Mouse (Mus musculus): Measurements from ENCODE around the gene Adamtsl4.
A peak's percentile ranks its signal among the peaks of the same experiment; 100 is the strongest.

The Adamtsl4 gene

GRCm38 (mm10) chr3:95700233-95700681 is 12.5 kb upstream of the Adamtsl4 start:
- no peak for DNase-seq (ENCODE audit: low spot score in 2 of 2)

- DNase-seq (ENCODE audit: low spot score in 2 of 2) = no peak
Observed at GRCm38 (mm10) chr3:95698286-95698685, 10.6 kb upstream of the Adamtsl4 start.

DNA sequence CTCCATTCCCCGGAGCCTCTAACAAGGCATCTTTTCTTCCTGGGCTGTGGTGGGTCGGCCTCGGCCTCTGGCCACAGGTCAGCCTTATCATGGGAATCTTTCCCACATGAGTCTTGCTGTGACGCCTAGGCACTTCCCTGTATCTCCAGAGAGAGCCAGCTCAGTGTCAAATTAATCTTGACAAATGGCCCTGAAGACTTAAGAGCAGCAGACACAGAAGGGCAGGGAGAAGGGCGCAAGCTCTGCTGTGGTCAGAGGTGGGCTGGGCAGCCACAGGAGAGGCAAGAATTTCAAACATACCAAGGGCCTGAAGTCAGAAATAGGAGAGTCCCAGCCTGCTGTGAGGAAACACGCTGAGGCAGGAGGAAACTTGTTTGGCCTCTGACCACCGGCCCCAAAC is 8.6 kb upstream of the Adamtsl4 start:
- no peak for DNase-seq (ENCODE audit: low spot score in 2 of 2)

- DNase-seq (ENCODE audit: low spot score in 2 of 2) = no peak
Observed at GRCm38 (mm10) chr3:95695796-95696195, 8.1 kb upstream of the Adamtsl4 start.

GRCm38 (mm10) chr3:95694808-95695703 is 7.3 kb upstream of the Adamtsl4 start:
- DNase-seq (ENCODE audit: low spot score in 2 of 2) = no peak

- no peak for DNase-seq (ENCODE audit: low spot score in 2 of 2)
Observed at GRCm38 (mm10) chr3:95693821-95694807, 6.4 kb upstream of the Adamtsl4 start.

- DNase-seq (ENCODE audit: low spot score in 2 of 2) = peak; percentile 67 to 78
Observed at GRCm38 (mm10) chr3:95692677-95693076, 5.0 kb upstream of the Adamtsl4 start.

- peak in 1 of 2 experiments; percentile 0 for DNase-seq (ENCODE audit: low spot score in 2 of 2)
Observed at GRCm38 (mm10) chr3:95690552-95690951, 2.8 kb upstream of the Adamtsl4 start.

- peak; percentile 12 for DNase-seq (ENCODE audit: low spot score in 2 of 2)
Observed at GRCm38 (mm10) chr3:95689940-95690339, 2.2 kb upstream of the Adamtsl4 start.

GRCm38 (mm10) chr3:95689171-95689915 is 1.6 kb upstream of the Adamtsl4 start:
- peak; percentile 19 to 65 for DNase-seq (ENCODE audit: low spot score in 2 of 2)

DNA sequence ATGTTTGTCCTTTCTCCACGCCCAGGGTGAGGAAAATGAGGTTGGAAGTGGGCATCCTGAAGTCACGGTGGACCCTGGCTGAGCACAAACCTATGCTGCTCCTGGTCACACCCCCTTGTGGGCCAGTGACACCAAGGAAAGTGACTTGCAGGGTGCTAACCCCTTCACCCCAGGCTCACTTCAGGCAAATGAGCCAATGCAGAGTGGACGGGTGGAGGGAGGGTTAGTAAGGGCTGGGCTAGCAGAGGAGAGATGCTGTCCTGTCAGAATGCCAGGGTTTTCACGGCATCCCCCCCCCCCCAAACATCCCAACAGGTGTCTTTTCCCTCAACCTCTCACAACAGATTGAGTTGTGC is 571 bp downstream of the Adamtsl4 start:
- peak in 1 of 2 experiments; percentile 12 for DNase-seq (ENCODE audit: low spot score in 2 of 2)

GRCm38 (mm10) chr3:95686492-95687167 is 1.1 kb downstream of the Adamtsl4 start:
- DNase-seq (ENCODE audit: low spot score in 2 of 2) = peak; percentile 13 to 26

GRCm38 (mm10) chr3:95685701-95686100 is 2.0 kb downstream of the Adamtsl4 start:
- no peak for DNase-seq (ENCODE audit: low spot score in 2 of 2)

DNA sequence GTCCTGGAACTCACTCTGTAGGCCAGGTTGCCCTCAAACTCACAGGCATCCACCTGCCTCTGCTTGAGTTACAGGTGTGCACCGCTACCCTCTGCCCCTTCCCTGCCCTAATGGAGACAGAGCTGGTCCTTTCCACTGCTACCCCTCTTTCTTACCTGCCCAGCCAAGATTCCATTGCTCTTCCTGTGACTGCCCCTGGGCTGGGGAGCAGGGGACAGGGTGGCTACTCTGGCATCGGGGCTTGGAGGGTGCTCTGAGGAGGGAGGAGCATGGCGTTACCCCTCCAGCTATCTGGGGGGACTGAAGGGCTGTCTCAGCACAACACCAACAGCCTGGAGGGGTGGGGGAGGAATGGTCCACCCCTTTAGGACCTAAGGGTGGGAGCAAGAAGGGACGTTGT is 2.4 kb downstream of the Adamtsl4 start:
- no peak for DNase-seq (ENCODE audit: low spot score in 2 of 2)

GRCm38 (mm10) chr3:95684846-95685245 is 2.9 kb downstream of the Adamtsl4 start:
- DNase-seq (ENCODE audit: low spot score in 2 of 2) = no peak

GRCm38 (mm10) chr3:95682878-95683277 is 4.8 kb downstream of the Adamtsl4 start:
- DNase-seq (ENCODE audit: low spot score in 2 of 2) = no peak

DNA sequence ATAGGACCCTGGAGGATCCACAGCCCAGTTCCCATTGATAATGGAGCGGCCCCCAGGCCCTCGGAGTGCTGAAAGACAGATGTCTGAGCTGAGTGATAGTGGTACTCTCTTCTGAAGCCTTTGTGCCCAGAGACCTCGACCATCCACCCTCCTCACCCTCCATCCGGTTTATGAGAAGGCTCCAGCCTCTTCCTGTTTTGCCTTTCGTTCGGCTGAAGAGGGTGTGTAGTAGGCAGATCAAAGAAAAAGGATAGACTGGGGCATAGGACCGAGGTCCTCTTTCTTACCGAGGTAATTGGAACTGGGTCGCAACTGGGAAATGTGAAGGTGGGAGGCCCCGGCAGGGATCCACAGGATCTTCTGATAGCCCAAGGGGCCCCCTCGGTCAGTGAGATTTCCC is 6.4 kb downstream of the Adamtsl4 start:
- no peak for DNase-seq (ENCODE audit: low spot score in 2 of 2)

DNA sequence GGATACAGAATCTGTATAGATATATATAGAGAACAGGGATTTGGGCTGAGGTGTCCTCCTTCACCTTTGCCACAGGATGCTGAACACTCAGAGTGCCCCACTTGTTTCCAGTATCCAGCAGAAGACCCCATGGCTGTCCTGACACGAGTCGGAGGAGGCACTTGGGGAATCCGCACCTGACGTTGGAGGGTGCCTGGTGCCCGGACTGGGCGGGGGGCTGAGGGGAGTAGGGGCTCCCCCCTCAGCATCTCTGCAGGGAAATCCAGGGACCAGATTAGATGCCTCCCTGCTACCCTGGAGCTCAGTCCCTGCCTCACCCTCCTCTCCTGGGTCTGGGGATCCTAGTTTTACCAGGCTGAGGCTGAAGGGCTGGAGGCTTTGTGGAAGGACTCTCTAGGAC is 7.0 kb downstream of the Adamtsl4 start:
- no peak for DNase-seq (ENCODE audit: low spot score in 2 of 2)

DNA sequence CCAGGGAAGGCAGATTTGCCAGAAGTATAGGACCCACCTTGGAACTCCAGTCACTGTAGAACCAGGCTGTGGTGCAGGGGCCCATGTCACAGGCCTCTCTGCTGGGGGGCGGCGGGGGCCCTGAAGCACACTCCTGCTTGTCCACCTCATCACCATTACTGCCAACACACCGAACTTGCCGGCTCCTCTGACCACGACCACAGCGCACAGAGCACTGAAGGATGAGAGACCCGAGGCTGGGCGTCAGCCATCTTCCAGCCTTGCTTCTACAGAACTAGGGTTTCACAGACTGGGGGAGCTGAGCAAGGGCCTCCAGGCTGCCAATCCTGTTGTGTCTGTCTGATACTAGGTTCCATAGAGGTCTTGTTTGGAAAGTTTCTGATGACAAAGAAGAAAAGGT is 8.2 kb downstream of the Adamtsl4 start:
- DNase-seq (ENCODE audit: low spot score in 2 of 2) = no peak

DNA sequence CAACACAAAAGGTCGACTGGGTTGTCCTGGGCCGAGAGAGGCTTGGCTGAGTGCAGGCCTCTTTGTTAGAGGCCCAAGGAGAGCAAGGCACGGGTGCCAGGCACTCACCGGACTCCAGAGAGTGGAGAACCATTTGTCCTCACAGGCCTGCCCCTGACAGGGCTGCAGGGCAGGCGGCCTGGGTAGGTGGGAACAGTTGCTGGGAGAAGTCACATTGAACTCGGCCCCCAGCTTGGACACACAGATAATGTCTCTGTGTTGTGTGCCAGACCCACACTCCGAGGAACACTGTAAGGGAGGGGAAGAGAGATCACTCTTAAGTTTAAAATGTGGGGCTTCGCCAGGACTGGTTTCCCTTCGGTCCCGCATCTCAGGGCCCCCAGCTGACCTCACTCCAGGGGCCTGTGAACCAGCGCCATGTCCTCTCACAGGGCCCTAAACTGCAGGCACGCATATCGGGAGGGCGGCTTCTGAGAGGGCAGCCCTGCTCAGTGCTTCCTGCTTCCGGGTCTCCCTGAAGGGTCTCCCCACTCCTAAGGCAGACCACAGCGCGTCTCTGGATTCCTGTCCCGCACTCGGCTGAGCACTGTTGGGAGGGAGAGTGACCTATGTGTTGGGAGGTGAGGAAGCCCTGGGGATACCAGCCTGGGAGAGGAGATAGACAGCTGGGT is 10.2 kb downstream of the Adamtsl4 start:
- DNase-seq (ENCODE audit: low spot score in 2 of 2) = no peak
